Mouse (Mus musculus) heart, embryonic 12.5 days (tissue): ENCODE results near the gene Trpc1. TPM values are rescaled to one million over a fixed set of nuclear protein-coding genes. Genes with fewer than 3 reads are reported as not detected.

Experiments used
- ATAC-seq: fragments of 200-750 bp; cut with Nextera tagmentation; 2 replicates; pipeline ENCODE4 v1.8.0; 2017; ENCODE audit warnings: moderate TSS enrichment, moderate library complexity; ENCODE audit not compliant: insufficient number of reproducible peaks, low FRiP score
- H3K27ac ChIP-seq: fragments of 300-500 bp; sonication (generic); 2 replicates; pipeline ENCODE4 v1.5.1; 2016; ENCODE audit warnings: mild to moderate bottlenecking, moderate library complexity; ENCODE audit not compliant: poor library complexity, severe bottlenecking
- H3K27me3 ChIP-seq: fragments of 300-500 bp; sonication (generic); replicated peaks from 2 replicates; pipeline ENCODE4 v1.6.1; 2016; ENCODE audit warnings: mild to moderate bottlenecking, moderate library complexity
- H3K36me3 ChIP-seq: fragments of 300-500 bp; sonication (generic); 2 replicates; pipeline ENCODE4 v1.6.1; 2016; ENCODE audit warnings: mild to moderate bottlenecking, moderate library complexity
- H3K4me1 ChIP-seq: fragments of 300-500 bp; sonication (generic); replicated peaks from 2 replicates; pipeline ENCODE4 v1.6.1; 2016; ENCODE audit warnings: mild to moderate bottlenecking
- H3K4me2 ChIP-seq: fragments of 300-500 bp; sonication (generic); 2 replicates; pipeline ENCODE4 v1.6.1; 2016; ENCODE audit warnings: mild to moderate bottlenecking, moderate library complexity
- H3K4me3 ChIP-seq: fragments of 300-500 bp; sonication (generic); 2 replicates; pipeline ENCODE4 v1.5.1; 2016; ENCODE audit warnings: mild to moderate bottlenecking
- H3K9ac ChIP-seq: fragments of 300-500 bp; sonication (generic); 2 replicates; pipeline ENCODE4 v1.6.1; 2016; ENCODE audit warnings: mild to moderate bottlenecking, moderate library complexity
- H3K9me3 ChIP-seq: fragments of 300-500 bp; sonication (generic); replicated peaks from 2 replicates; pipeline ENCODE4 v1.6.1; 2016; ENCODE audit warnings: mild to moderate bottlenecking, moderate library complexity
- WGBS: fragments of 180-500 bp; shearing (Covaris S2); methylation state at CpG from one replicate; pipeline ENCODE4 v1.1.7; 2016; 5-methylcytosine and 5-hydroxymethylcytosine counted together
- polyA plus RNA-seq: library from polyadenylated mRNA; unstranded; fragments of >200 nt; fragmentation: Nextera tagmentation; extraction: Ambion mirVana; gene quantifications from 2 replicates; pipeline ENCODE4 v1.2.1, GENCODE M21; 2016

Trpc1 gene
- polyA plus RNA-seq, 1 experiment from 2014 or later: 3.8 TPM

DNA sequence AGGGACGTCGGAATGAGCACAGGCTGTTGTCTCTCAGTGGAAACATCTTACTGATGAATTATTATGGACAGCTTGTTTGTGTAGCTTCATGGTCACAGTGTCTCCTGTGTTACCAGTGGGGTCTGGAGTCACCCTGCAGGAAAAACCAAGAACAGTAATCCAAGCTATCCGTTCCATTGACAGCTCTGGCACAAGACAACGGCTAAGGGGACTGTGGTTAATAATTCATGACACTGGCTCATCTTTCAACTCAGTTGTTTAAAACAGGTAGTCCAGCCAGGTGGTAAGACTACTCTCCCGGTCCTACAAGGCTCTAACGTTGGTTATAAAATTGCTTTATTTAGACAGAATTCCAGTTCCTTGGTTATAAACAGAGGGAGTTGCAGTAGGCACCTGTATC lies 53.6 kb downstream of the Trpc1 start:
- ATAC-seq: no peak
- no peak overlapping the region for H3K4me2 ChIP-seq
- H3K27me3 ChIP-seq: no peaks in the 10 kb centered on the region
- H3K4me1 ChIP-seq: no peaks in the 10 kb centered on the region; the same call in 1 of the 2 replicates
- no peaks in the 10 kb centered on the region for H3K36me3 ChIP-seq
- no peak overlapping the region for H3K4me3 ChIP-seq
- no peak overlapping the region for H3K9ac ChIP-seq
- 77% methylated on average over 6 of the region's 6 CpGs for WGBS
- no peaks in the 10 kb centered on the region for H3K9me3 ChIP-seq
- no peak overlapping the region for H3K27ac ChIP-seq

DNA sequence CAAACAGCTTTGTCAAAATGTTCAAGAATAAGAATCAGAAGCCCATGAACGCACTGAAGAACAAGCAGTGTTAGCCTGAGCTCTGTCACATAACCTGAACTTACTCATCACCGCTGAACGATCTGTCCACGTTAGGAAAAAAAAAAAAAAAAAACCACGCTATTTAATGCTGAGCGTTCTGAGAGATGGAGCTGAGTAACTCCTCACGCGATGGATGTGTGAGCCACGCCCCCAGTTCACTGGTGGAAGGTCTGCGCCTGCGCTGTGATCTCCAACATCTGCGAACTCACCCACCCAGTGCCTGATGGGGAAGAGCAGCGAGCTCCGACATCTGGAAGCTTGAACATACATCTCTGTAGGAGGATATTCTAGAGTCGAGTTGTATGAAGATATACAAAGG lies 55.2 kb downstream of the Trpc1 start:
- 88% methylated on average over 15 of the region's 15 CpGs for WGBS
- no peak for ATAC-seq
- H3K9ac ChIP-seq: no peak overlapping the region

DNA sequence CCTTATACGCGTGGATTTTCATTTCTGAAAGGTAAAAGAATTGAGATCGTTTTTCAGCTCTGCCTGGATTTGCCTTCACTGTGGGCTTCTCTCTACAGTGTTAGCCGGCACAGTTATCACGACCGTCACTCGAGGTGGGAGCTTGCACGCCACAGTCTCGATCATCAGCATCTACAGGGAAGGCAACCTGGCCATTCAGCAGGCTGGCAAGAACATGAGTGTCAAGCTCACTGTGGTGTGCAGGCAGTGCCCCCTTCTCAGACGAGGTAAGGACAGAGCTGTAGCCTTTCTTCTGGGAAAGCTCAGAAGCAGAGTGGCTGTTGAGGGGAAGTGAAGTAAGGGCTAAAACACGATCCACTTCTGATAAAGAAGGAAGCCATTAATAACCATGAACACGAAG lies 55.6 kb downstream of the Trpc1 start:
- H3K27me3 ChIP-seq: no peaks in the 10 kb centered on the region
- H3K9ac ChIP-seq: no peak overlapping the region
- H3K4me2 ChIP-seq: no peak overlapping the region
- ATAC-seq: no peak
- H3K4me3 ChIP-seq: no peak overlapping the region
- no peaks in the 10 kb centered on the region; the same call in 1 of the 2 replicates for H3K4me1 ChIP-seq
- no peaks in the 10 kb centered on the region for H3K9me3 ChIP-seq
- H3K27ac ChIP-seq: no peak overlapping the region
- WGBS: 60% methylated on average over 12 of the region's 12 CpGs
- no peaks in the 10 kb centered on the region for H3K36me3 ChIP-seq

More for the DNA sequence above, 55.2 kb downstream of the Trpc1 start:
- Histone ChIP-seq H3K9me3 (no peaks in the 10 kb centered on the region), H3K27me3 (no peaks in the 10 kb centered on the region), H3K4me2 (no peak overlapping the region), H3K4me1 (no peaks in the 10 kb centered on the region; the same call in 1 of the 2 replicates), H3K4me3 (no peak overlapping the region), H3K27ac (no peak overlapping the region), H3K36me3 (no peaks in the 10 kb centered on the region)

DNA sequence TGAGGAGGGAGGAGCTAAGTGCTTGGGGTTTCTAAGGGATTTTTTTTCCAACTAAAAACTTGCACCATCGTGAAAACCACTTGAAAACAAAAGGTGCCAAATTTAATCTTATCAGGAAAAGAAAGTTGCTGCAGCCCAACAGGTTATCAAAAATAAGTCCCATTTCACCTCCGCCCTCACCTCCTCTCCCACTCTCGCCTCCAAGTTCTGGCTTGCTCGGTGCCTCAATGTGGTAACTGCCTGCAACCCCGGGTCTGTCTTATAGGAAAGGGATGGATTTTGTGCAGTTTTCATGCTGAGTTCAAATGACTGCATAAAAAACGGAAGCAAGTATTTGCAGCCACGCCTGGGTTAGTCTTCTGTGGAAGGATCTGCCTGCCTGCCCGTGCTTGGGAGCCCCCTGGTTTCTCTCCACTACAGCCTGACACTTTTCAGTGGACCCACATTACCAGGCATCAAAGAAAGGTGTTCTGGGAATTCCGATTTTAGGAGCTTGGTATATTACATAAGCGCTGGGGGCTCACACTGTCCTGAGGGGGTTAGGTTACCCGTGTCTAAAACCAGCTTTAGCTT lies 56.6 kb downstream of the Trpc1 start:
- no peaks in the 10 kb centered on the region for H3K27me3 ChIP-seq
- 64% methylated on average over 11 of the region's 11 CpGs for WGBS
- H3K9me3 ChIP-seq: no peaks in the 10 kb centered on the region
- H3K27ac ChIP-seq: no peak overlapping the region
- no peak overlapping the region for H3K4me3 ChIP-seq
- ATAC-seq: no peak
- H3K36me3 ChIP-seq: no peaks in the 10 kb centered on the region
- no peak overlapping the region for H3K9ac ChIP-seq
- H3K4me1 ChIP-seq: no peaks in the 10 kb centered on the region; the same call in 1 of the 2 replicates
- peak overlapping the region; percentile 5; the same call in 1 of the 2 replicates for H3K4me2 ChIP-seq

DNA sequence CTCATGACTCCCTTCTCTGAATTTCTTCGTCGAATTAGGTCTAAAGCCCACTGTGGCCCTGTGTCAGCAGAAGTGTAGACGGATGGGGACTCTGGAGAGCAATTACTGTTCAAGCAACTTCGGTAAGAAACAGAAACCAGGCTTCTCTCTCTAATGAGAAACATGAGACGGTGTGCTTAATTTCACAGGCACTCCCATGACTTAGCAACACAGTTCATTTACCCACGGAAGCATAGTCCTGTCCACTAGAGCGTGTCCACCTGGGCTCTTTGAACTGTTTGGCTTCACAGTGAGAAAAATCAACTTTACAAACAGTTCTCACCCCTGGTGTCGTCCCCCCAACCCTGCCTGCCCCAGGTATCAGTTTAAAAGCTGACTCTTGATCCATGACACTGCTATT lies 57.4 kb downstream of the Trpc1 start:
- H3K9me3 ChIP-seq: no peaks in the 10 kb centered on the region
- H3K4me3 ChIP-seq: no peak overlapping the region
- no peak overlapping the region for H3K27ac ChIP-seq
- WGBS: 65% methylated on average over 8 of the region's 8 CpGs
- no peaks in the 10 kb centered on the region for H3K36me3 ChIP-seq
- no peak overlapping the region for H3K4me2 ChIP-seq
- no peaks in the 10 kb centered on the region for H3K27me3 ChIP-seq
- no peak overlapping the region for H3K9ac ChIP-seq
- ATAC-seq: no peak
- no peaks in the 10 kb centered on the region; the same call in 1 of the 2 replicates for H3K4me1 ChIP-seq

DNA sequence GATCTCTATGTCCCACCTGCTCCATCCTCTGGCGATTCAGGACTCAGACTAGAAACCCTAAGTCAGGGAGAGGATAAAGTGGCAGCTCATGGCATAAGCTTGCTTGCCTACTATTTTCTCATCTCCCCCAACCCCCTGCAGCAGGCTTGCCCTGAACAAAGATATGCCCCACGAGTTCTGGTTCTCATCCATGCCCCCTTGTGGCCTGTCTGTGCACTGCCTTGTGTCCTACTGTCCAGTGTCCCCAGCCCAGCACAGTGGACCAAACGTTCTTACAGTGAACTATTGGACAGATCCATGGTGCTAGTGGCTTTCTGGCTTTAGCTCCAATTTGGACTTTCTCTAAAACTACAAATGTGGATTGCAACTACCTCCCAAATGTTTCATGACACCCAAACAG lies 62.1 kb downstream of the Trpc1 start:
- no peak overlapping the region for H3K4me2 ChIP-seq
- no peaks in the 10 kb centered on the region for H3K9me3 ChIP-seq
- WGBS: 55% methylated on average over 3 of the region's 3 CpGs
- H3K27me3 ChIP-seq: no peaks in the 10 kb centered on the region
- no peak for ATAC-seq
- no peak overlapping the region for H3K9ac ChIP-seq
- no peak overlapping the region for H3K4me3 ChIP-seq
- no peaks in the 10 kb centered on the region for H3K4me1 ChIP-seq
- no peak overlapping the region for H3K27ac ChIP-seq
- H3K36me3 ChIP-seq: no peaks in the 10 kb centered on the region

DNA sequence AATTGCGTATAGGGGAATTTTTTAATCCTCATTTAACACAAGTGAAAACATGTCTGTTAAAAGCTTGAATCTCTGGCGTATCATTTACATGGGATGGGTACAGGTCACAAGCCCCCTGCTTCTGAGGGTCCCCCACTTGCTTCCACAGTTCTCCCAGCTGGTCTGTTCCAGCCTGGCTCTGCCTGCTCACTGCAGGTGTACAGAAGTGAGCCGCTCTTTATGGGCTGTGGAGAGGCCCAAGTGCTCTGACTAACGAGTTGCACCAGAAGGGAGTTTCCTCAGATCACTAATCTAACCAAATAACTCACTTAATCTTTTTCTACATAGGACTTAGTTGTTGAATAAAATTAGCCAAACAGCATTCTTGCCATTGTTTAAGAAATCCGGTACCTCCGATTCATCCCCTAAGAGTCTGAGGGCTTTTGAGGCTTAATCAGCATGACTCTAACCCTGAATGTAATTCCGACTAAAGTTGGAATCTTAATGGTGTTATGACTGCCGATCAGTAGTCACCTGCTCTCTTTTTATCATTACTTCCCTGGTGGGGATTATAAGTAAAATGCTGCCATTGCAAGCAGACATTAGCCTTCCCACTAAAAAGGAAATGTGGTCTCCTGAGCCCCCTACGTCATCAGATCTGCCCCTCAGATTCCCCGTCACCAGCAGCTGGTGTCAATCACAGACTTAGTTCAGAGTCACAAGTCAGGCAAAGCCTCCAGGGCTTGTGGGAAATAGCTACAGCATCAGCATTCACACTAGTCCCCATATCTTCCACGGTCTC lies 64.3 kb downstream of the Trpc1 start:
- no peak overlapping the region for H3K4me2 ChIP-seq
- ATAC-seq: no peak
- whole genome bisulfite sequencing: 67% methylated on average over 11 of the region's 11 CpGs

DNA sequence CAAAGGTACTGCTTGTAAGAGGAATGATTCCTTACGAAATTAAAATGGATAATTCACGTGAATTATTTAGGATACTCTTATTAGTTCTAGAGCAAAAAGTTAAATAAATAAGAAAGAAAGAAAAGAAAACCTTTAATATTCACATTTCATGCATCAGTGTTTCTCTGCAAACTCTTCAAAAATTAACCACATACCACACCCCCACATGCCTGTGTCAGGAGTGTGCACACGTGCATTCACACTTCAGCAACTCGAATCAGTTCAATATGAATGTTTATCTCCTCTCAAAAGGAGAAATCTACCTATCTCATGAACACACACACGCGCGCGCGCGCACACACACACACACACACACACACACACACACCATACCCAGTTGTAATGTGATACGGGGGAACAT lies 69.5 kb downstream of the Trpc1 start:
- Histone ChIP-seq H3K27me3 (no peaks in the 10 kb centered on the region), H3K36me3 (no peaks in the 10 kb centered on the region), H3K4me1 (no peaks in the 10 kb centered on the region), H3K9ac (no peak overlapping the region), H3K4me3 (no peak overlapping the region), H3K4me2 (no peak overlapping the region), H3K9me3 (no peaks in the 10 kb centered on the region), H3K27ac (no peak overlapping the region)
- WGBS: 90% methylated on average over 11 of the region's 11 CpGs
- no peak for ATAC-seq

More for the DNA sequence above, 64.3 kb downstream of the Trpc1 start:
- Histone ChIP-seq H3K27ac (no peak overlapping the region), H3K27me3 (no peaks in the 10 kb centered on the region), H3K4me3 (no peak overlapping the region), H3K4me1 (no peaks in the 10 kb centered on the region), H3K9me3 (no peaks in the 10 kb centered on the region), H3K36me3 (no peaks in the 10 kb centered on the region), H3K9ac (no peak overlapping the region)

DNA sequence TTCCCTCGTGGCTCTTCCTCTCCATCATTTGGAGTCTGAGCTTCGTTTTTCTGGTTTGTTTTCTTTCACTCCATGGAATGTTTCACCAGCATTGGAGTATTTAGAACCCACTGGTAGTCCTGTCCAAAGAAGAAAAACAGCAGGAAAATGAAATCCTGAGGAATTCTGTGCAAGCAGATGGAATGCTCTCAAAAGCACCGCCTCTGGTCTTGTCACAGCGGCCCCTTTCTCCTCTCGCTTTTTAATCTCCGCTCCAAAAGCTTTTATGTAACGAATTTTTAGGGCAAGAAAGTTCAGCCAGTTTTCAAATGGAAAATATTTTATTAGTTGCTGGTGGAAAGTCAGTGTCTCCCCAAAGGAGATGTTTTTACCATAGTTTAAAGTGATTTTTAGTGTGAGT lies 70.2 kb downstream of the Trpc1 start:
- H3K27ac ChIP-seq: no peak overlapping the region
- 71% methylated on average over 7 of the region's 7 CpGs for WGBS

DNA sequence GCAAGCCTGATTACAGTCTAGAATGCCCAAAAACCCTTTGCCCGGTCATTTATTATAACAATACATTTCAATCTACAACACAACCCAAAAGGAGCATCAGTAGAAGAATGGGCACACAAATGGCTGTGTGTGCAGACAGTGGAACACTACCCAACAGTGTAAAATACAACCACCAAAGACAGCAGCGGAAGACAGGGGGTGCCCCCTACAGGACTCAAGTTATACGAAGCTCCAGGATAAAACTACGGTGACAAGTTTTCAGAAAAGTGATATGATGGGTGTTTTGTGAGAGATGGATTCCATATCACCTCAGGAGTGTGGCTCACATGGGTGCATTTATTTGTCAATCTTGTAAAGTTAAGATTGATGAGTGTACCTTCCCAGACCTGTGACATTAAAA lies 74.2 kb downstream of the Trpc1 start:
- ATAC-seq: no peak
- H3K27ac ChIP-seq: no peak overlapping the region

More for the DNA sequence above, 70.2 kb downstream of the Trpc1 start:
- H3K4me3 ChIP-seq: no peak overlapping the region
- H3K27me3 ChIP-seq: no peaks in the 10 kb centered on the region
- H3K4me2 ChIP-seq: no peak overlapping the region
- no peaks in the 10 kb centered on the region for H3K9me3 ChIP-seq
- no peaks in the 10 kb centered on the region for H3K36me3 ChIP-seq
- ATAC-seq: no peak
- H3K4me1 ChIP-seq: no peaks in the 10 kb centered on the region
- H3K9ac ChIP-seq: no peak overlapping the region

DNA sequence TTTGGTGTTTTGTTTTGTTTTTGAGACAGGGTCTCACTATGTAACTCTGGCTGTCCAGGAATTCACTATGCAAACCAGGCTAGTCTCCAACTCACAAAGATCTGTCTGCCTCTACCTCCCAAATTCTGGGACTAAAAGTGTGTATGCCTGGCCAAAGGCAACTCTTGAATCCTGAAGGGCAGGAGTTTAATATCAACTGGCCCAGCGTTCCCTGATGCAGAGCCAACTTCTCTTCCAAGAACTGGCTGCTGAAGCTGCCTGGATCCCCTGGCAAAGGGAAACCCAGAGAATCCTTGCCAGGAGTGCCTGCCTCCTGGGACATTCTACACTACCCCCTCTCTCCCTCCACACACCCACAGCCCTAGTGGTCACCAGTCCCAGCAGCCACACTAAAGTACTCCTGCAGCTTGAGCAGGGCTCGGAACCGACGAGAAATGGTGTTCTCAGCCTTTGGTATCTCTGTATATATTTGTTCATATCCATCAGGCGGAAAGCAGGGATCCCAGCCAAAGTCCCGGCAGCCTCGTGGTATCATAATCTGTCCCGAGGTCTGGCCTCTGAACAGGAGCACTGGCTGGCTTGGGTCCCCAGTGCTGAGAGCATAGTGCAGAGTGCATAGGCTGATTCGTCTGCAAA lies 75.0 kb downstream of the Trpc1 start:
- H3K4me1 ChIP-seq: no peaks in the 10 kb centered on the region
- H3K27ac ChIP-seq: no peak overlapping the region
- H3K9me3 ChIP-seq: peaks cover 2% of the 10 kb centered on the region; the same call in 1 of the 2 replicates
- H3K4me2 ChIP-seq: no peak overlapping the region
- no peak for ATAC-seq
- H3K9ac ChIP-seq: no peak overlapping the region
- H3K36me3 ChIP-seq: no peaks in the 10 kb centered on the region
- no peak overlapping the region for H3K4me3 ChIP-seq
- H3K27me3 ChIP-seq: no peaks in the 10 kb centered on the region
- 75% methylated on average over 9 of the region's 9 CpGs for WGBS

More for the DNA sequence above, 74.2 kb downstream of the Trpc1 start:
- Histone ChIP-seq H3K4me1 (no peaks in the 10 kb centered on the region), H3K36me3 (no peaks in the 10 kb centered on the region), H3K4me3 (no peak overlapping the region), H3K9ac (no peak overlapping the region), H3K4me2 (no peak overlapping the region), H3K9me3 (peaks cover 2% of the 10 kb centered on the region; the same call in 1 of the 2 replicates), H3K27me3 (no peaks in the 10 kb centered on the region)
- 92% methylated on average over 4 of the region's 4 CpGs for WGBS
